ENCODE assay signal across 25 mouse cellular contexts in the genomic region with DNA sequence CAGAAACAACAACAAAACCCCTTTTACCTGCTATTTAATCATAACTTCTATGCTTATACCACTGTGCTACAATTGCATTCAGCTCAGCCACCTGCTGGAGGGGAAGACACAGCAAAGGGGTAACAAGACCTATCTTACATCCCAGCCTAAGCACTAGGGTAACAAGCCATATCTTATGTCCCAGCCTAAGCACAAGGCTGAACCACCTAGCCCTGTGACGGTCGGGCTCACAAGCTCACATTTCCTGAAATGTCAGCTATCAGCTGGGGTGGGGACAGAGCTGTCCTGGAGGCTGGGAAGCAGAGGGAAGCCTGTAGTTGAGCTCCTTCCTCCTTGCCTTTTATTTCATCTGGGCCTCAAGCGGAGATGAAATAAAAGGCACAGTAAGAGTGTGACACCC.
DNase-seq lines count a peak whose midpoint lies in the region; ATAC-seq and TF ChIP-seq lines count a peak whose summit lies in the region.
"Had no signal": no experiment of that assay in that cellular context is flagged by ENCODE, and none has a peak within 500 bp of the region (broad histone marks: within the 10 kb centered on the region; RNA-seq: fewer than 3 reads in every experiment).

No protein-coding gene starts in this region.

- WGBS in intestine, embryonic 16.5 days: 54% methylated on average over 3 of the region's 3 CpGs
- 49% methylated on average over 3 of the region's 3 CpGs for WGBS in intestine, embryonic 15.5 days

- H3K27me3 ChIP-seq in intestine, embryonic 16.5 days (replicated peaks; ENCODE audit: control insufficient read depth, insufficient read depth, low read length): no peaks in the 10 kb centered on the region
- no peaks in the 10 kb centered on the region for H3K27me3 ChIP-seq in intestine, embryonic 15.5 days (replicated peaks)
- no peaks in the 10 kb centered on the region for H3K27me3 ChIP-seq in megakaryocyte, embryonic 14.5 days (replicated peaks)
- H3K27me3 ChIP-seq: embryonic facial prominence, embryonic 13.5 days; forebrain, embryonic 13.5 days; heart, embryonic 12.5 days; limb, embryonic 12.5 days; liver, embryonic 13.5 days; midbrain, embryonic 12.5 days; neural tube, embryonic 15.5 days had no signal

- no peaks in the 10 kb centered on the region for H3K36me3 ChIP-seq in intestine, embryonic 16.5 days (ENCODE audit: control insufficient read depth, insufficient read depth, low read length)
- no peaks in the 10 kb centered on the region for H3K36me3 ChIP-seq in intestine, embryonic 15.5 days
- no peaks in the 10 kb centered on the region for H3K36me3 ChIP-seq in megakaryocyte, embryonic 14.5 days (replicated peaks; ENCODE audit: low read length)
- H3K36me3 ChIP-seq: embryonic facial prominence, embryonic 13.5 days; heart, embryonic 12.5 days; limb, embryonic 12.5 days; liver, embryonic 13.5 days; midbrain, embryonic 12.5 days; neural tube, embryonic 15.5 days had no signal

- H3K9me3 ChIP-seq in intestine, embryonic 16.5 days (ENCODE audit: control insufficient read depth, low read length): no peaks in the 10 kb centered on the region
- no peaks in the 10 kb centered on the region for H3K9me3 ChIP-seq in intestine, embryonic 15.5 days
- no peaks in the 10 kb centered on the region for H3K9me3 ChIP-seq in megakaryocyte, embryonic 14.5 days
- H3K9me3 ChIP-seq: embryonic facial prominence, embryonic 13.5 days; forebrain, embryonic 13.5 days; heart, embryonic 12.5 days; limb, embryonic 12.5 days; liver, embryonic 13.5 days; midbrain, embryonic 12.5 days; neural tube, embryonic 15.5 days had no signal

- peak overlapping the region; percentile 87 for H3K27ac ChIP-seq in gastrocnemius, adult 2 months
- no peak overlapping the region for H3K27ac ChIP-seq in intestine, embryonic 16.5 days (ENCODE audit: low read length)
- H3K27ac ChIP-seq in intestine, embryonic 15.5 days: no peak overlapping the region
- H3K27ac ChIP-seq: embryonic facial prominence, embryonic 13.5 days; forebrain, embryonic 13.5 days; hindbrain, embryonic 14.5 days; layer of hippocampus, adult 2 months; limb, embryonic 12.5 days; liver, embryonic 13.5 days; midbrain, embryonic 12.5 days; neural tube, embryonic 15.5 days had no signal

- DNase-seq in gastrocnemius, adult 2 months: peak; percentile 76
- no peak for DNase-seq in gastrocnemius, postnatal 10 days
- DNase-seq: adrenal gland, postnatal 14 days; cerebellum, adult 2 months; cerebellum, postnatal 25 days; heart, postnatal 4 days; liver, embryonic 13.5 days; lung, adult 2 months; lung, postnatal 14 days; right cerebral cortex, adult 18-20 months; right cerebral cortex, postnatal 4 days had no signal

- intact Hi-C loops in gastrocnemius, adult 2 months (cut with DNase I): no loop called here

- no peak overlapping the region for H3K9ac ChIP-seq in intestine, embryonic 16.5 days (ENCODE audit: low read depth, low read length)
- no peak overlapping the region for H3K9ac ChIP-seq in intestine, embryonic 15.5 days
- H3K9ac ChIP-seq: embryonic facial prominence, embryonic 13.5 days; forebrain, embryonic 13.5 days; heart, embryonic 12.5 days; hindbrain, embryonic 14.5 days; limb, embryonic 12.5 days; liver, embryonic 13.5 days; midbrain, embryonic 12.5 days; neural tube, embryonic 15.5 days had no signal

- peak; percentile 34 for TF ChIP-seq CTCF in gastrocnemius, adult 2 months (IDR thresholded peaks at IDR 0.05)

- H3K4me2 ChIP-seq in intestine, embryonic 16.5 days (ENCODE audit: low read depth, low read length): no peak overlapping the region
- no peak overlapping the region for H3K4me2 ChIP-seq in intestine, embryonic 15.5 days (replicated peaks)
- H3K4me2 ChIP-seq: embryonic facial prominence, embryonic 13.5 days; forebrain, embryonic 13.5 days; heart, embryonic 12.5 days; hindbrain, embryonic 14.5 days; limb, embryonic 12.5 days; liver, embryonic 13.5 days; midbrain, embryonic 12.5 days; neural tube, embryonic 15.5 days had no signal

- peak; percentile 62 for ATAC-seq in intestine, embryonic 16.5 days
- no peak for ATAC-seq in intestine, embryonic 15.5 days
- ATAC-seq in megakaryocyte, adult 5-6 weeks (ENCODE audit: poor library complexity, severe bottlenecking): no peak
- ATAC-seq in inflammation-experienced regulatory T-cells, adult 6 months: no peak
- ATAC-seq: CD4-positive, CD25-positive, alpha-beta regulatory T cell, adult 4 months; forebrain, embryonic 13.5 days had no signal

- H3K4me3 ChIP-seq in gastrocnemius, adult 2 months: no peak overlapping the region
- no peak overlapping the region for H3K4me3 ChIP-seq in intestine, embryonic 16.5 days (ENCODE audit: low read length)
- no peak overlapping the region for H3K4me3 ChIP-seq in intestine, embryonic 15.5 days (replicated peaks)
- peak overlapping the region; percentile 42 for H3K4me3 ChIP-seq in megakaryocyte, embryonic 14.5 days (replicated peaks)
- H3K4me3 ChIP-seq: embryonic facial prominence, embryonic 13.5 days; forebrain, embryonic 13.5 days; heart, embryonic 12.5 days; layer of hippocampus, adult 2 months; limb, embryonic 12.5 days; liver, embryonic 13.5 days; midbrain, embryonic 12.5 days; neural tube, embryonic 15.5 days had no signal

- H3K4me1 ChIP-seq in intestine, embryonic 16.5 days (ENCODE audit: control insufficient read depth, insufficient read depth, low read length): peaks cover 9% of the 10 kb centered on the region
- H3K4me1 ChIP-seq in intestine, embryonic 15.5 days (replicated peaks): peaks cover 7% of the 10 kb centered on the region; the same call in 1 of the 2 replicates
- peaks cover 44% of the 10 kb centered on the region for H3K4me1 ChIP-seq in megakaryocyte, embryonic 14.5 days
- H3K4me1 ChIP-seq: limb, embryonic 12.5 days had no signal
